Comparison of ENCODE assay signal across 8 mouse cellular contexts in genomic region chr3:107696910-107697309, GRCm38 (mm10). TPM values are rescaled to one million over a fixed set of nuclear protein-coding genes. Genes with fewer than 3 reads are reported as not detected.
DNase-seq lines count a peak whose midpoint lies in the region; ATAC-seq and TF ChIP-seq lines count a peak whose summit lies in the region.

No protein-coding gene starts in this region.

- no peaks in the 10 kb centered on the region for H3K27me3 ChIP-seq in heart, adult 2 months (ENCODE audit: control insufficient read depth, insufficient read depth, low read length)
- H3K27me3 ChIP-seq in E14TG2a.4 (ENCODE audit: insufficient read depth, low read length), result no peaks in the 10 kb centered on the region; the same call in 1 of the 2 replicates
- H3K27me3 ChIP-seq in forebrain, embryonic 14.5 days (replicated peaks; ENCODE audit: control insufficient read depth, insufficient read depth, low read length), result no peaks in the 10 kb centered on the region
- no peaks in the 10 kb centered on the region for H3K27me3 ChIP-seq in liver, embryonic 15.5 days

- intact Hi-C loops in heart, adult 2 months (cut with DNase I), result loop anchor here (1.0 to 5.0 kb wide), 4 partner anchors 58 to 450 kb away; partner anchors contain the start of gene Gnai3

- TF ChIP-seq EP300 in heart, adult 2 months (IDR thresholded peaks at IDR 0.05; ENCODE audit: insufficient read depth, low read depth, low read length), result no peak

- DNase-seq in heart, adult 2 months, result peak; percentile 18 to 31
- DNase-seq in heart, adult 9 months (ENCODE audit: low spot score in 2 of 2), result no peak
- no peak for DNase-seq in forebrain, embryonic 14.5 days (ENCODE audit: low spot score)
- no peak for DNase-seq in spleen, postnatal 4 days (ENCODE audit: low spot score in 2 of 2)
- no peak for DNase-seq in spleen, postnatal 10 days (ENCODE audit: low spot score in 2 of 2)
- DNase-seq in urinary bladder, postnatal 25 days (ENCODE audit: low spot score), result no peak

- no peak overlapping the region for H3K9ac ChIP-seq in heart, adult 2 months (ENCODE audit: low read depth, low read length)
- no peak overlapping the region for H3K9ac ChIP-seq in forebrain, embryonic 14.5 days (ENCODE audit: low read length)
- no peak overlapping the region for H3K9ac ChIP-seq in liver, embryonic 15.5 days

- no peak for TF ChIP-seq POLR2A in heart, adult 2 months (IDR thresholded peaks at IDR 0.05; ENCODE audit: insufficient read depth, low read depth, low read length)

- peak overlapping the region; percentile 28; the same call in 1 of the 2 replicates for H3K4me2 ChIP-seq in forebrain, embryonic 14.5 days (ENCODE audit: low read length)
- peak overlapping the region; percentile 91 for H3K4me2 ChIP-seq in liver, embryonic 15.5 days

- peak overlapping the region; percentile 46 for H3K27ac ChIP-seq in heart, adult 2 months
- H3K27ac ChIP-seq in forebrain, embryonic 14.5 days (ENCODE audit: low read depth, low read length), result no peak overlapping the region
- H3K27ac ChIP-seq in liver, embryonic 15.5 days (replicated peaks), result peak overlapping the region; percentile 58

- TF ChIP-seq CTCF in heart, adult 2 months (IDR thresholded peaks at IDR 0.05), result no peak
- no peak for TF ChIP-seq CTCF in E14TG2a.4 (conservative IDR thresholded peaks at IDR 0.05; ENCODE audit: low read length)

- WGBS in heart, adult 2 months, result 42% methylated on average over 3 of the region's 3 CpGs
- WGBS in forebrain, embryonic 14.5 days, result 42% methylated on average over 3 of the region's 3 CpGs
- WGBS in liver, embryonic 15.5 days (ENCODE audit: insufficient replicate concordance), result 44% methylated on average over 3 of the region's 3 CpGs

- peaks cover 16% of the 10 kb centered on the region for H3K36me3 ChIP-seq in heart, adult 2 months (ENCODE audit: control insufficient read depth, insufficient read depth, low read length)
- no peaks in the 10 kb centered on the region for H3K36me3 ChIP-seq in E14TG2a.4 (ENCODE audit: insufficient read depth, low read length)
- H3K36me3 ChIP-seq in forebrain, embryonic 14.5 days (ENCODE audit: control insufficient read depth, insufficient read depth, low read length), result no peaks in the 10 kb centered on the region
- no peaks in the 10 kb centered on the region for H3K36me3 ChIP-seq in liver, embryonic 15.5 days (replicated peaks)

- H3K79me2 ChIP-seq in heart, adult 2 months (replicated peaks; ENCODE audit: control insufficient read depth, insufficient read depth, low read length), result peaks cover 3% of the 10 kb centered on the region

- peaks cover 6% of the 10 kb centered on the region for H3K4me1 ChIP-seq in heart, adult 2 months (ENCODE audit: control insufficient read depth, insufficient read depth, low read length)
- H3K4me1 ChIP-seq in E14TG2a.4 (replicated peaks; ENCODE audit: low read depth, low read length), result peaks cover 17% of the 10 kb centered on the region
- H3K4me1 ChIP-seq in forebrain, embryonic 14.5 days (ENCODE audit: control insufficient read depth, insufficient read depth, low read length), result peaks cover 20% of the 10 kb centered on the region
- H3K4me1 ChIP-seq in liver, embryonic 15.5 days (replicated peaks), result peaks cover 27% of the 10 kb centered on the region

- no peak for ATAC-seq in forebrain, embryonic 14.5 days
- ATAC-seq in liver, embryonic 15.5 days (ENCODE audit: insufficient read depth), result peak; percentile 59

- no peaks in the 10 kb centered on the region for H3K9me3 ChIP-seq in E14TG2a.4 (ENCODE audit: low read length)
- no peaks in the 10 kb centered on the region for H3K9me3 ChIP-seq in forebrain, embryonic 14.5 days (replicated peaks; ENCODE audit: control insufficient read depth, low read length)
- no peaks in the 10 kb centered on the region for H3K9me3 ChIP-seq in liver, embryonic 15.5 days (replicated peaks)

- H3K4me3 ChIP-seq in heart, adult 2 months, result no peak overlapping the region
- H3K4me3 ChIP-seq in E14TG2a.4 (replicated peaks; ENCODE audit: low read length), result peak overlapping the region; percentile 46; the same call in 1 of the 2 replicates
- 0 out of 2 replicates have a peak overlapping the region, but pooled peaks have one; percentile 6 for H3K4me3 ChIP-seq in forebrain, embryonic 14.5 days (ENCODE audit: low read depth, low read length)
- peak overlapping the region; percentile 82 for H3K4me3 ChIP-seq in liver, embryonic 15.5 days (replicated peaks)

RNA-seq across cellular contexts. Expression of gene Ahcyl1, which starts 0.6 kb away (rescaled TPM):
- 10 to 100 TPM; 76.5 to 82.3 TPM for total RNA-seq in heart, adult 2 months (2021)
- 50.9 and 94.6 TPM in 2 replicates for polyA plus RNA-seq in heart, adult 2 months (2012; rRNA removed)
- 104 and 105 TPM in 2 replicates for polyA plus RNA-seq in forebrain, embryonic 14.5 days (2014; fragmentation: Nextera tagmentation; extraction: Ambion mirVana)
- polyA plus RNA-seq in liver, embryonic 15.5 days (2015; fragmentation: Nextera tagmentation; extraction: Ambion mirVana), result 26.4 and 26.9 TPM in 2 replicates

Comparison
In these comparisons a context has a peak if more than half of its experiments do, and no peak if none do; other contexts are left out.
1. DNase-seq: peak in heart, adult 2 months (2 of 2); none in heart, adult 9 months (0 of 2), forebrain, embryonic 14.5 days (single experiment), spleen, postnatal 4 days (0 of 2), spleen, postnatal 10 days (0 of 2) and urinary bladder, postnatal 25 days (single experiment).